Mouse (Mus musculus): Measurements from ENCODE around the gene Nos3. TPM values are rescaled to one million over a fixed set of nuclear protein-coding genes. Genes with fewer than 3 reads are reported as not detected.

Nos3 gene
- total and polyA plus RNA-seq, 3 experiments = 0.30 to 0.36 (median 0.31) TPM

- TF ChIP-seq ELF1 (IDR thresholded peaks at IDR 0.05; ENCODE audit: low read depth, low read length) = no peak
- no peak for TF ChIP-seq EP300 (IDR thresholded peaks at IDR 0.05; ENCODE audit: low read length)
- Histone ChIP-seq H3K27me3 (replicated peaks) (peaks cover 96% of the 10 kb centered on the region), H3K9ac (ENCODE audit: insufficient read depth, low read depth) (no peak overlapping the region), H3K9me3 (replicated peaks; ENCODE audit: low read length) (no peaks in the 10 kb centered on the region), H3K4me2 (ENCODE audit: insufficient read depth, low read depth, poor library complexity, severe bottlenecking) (no peak overlapping the region), H3K4me1 (ENCODE audit: control insufficient read depth in 1 of 2, insufficient read depth in 2 of 2) (peaks cover 2 to 7% of the 10 kb centered on the region in 2 experiments; a peak in 2 of 4 replicates), H3K36me3 (replicated peaks in 1 of 2; ENCODE audit: control insufficient read depth in 1 of 2, insufficient read depth in 1 of 2, low read length in 1 of 2) (no peaks in the 10 kb centered on the region), H3K4me3 (replicated peaks in 1 of 3; ENCODE audit: low read depth in 2 of 3, low read length in 2 of 3, poor library complexity in 1 of 3) (no peak overlapping the region), H3K27ac (ENCODE audit: insufficient read depth, low read depth) (no peak overlapping the region), H3K79me2 (replicated peaks; ENCODE audit: control insufficient read depth, extremely low read depth, insufficient read depth, poor library complexity, severe bottlenecking) (no peaks in the 10 kb centered on the region)
- DNase-seq (ENCODE audit: extremely low read depth) = no peak
- in situ Hi-C loops (cut with MboI; ENCODE audit: low pct_ligation_motif_present, low pct_unique_long_range_greater_than_20kb, low sequenced_read_pairs) (no loop called here), dilution Hi-C loops (cut with MboI; ENCODE audit: extremely low pct_ligation_motif_present, extremely low pct_unique_long_range_greater_than_20kb, low sequenced_read_pairs) (no loop called here)
Measured at GRCm38 (mm10) chr5:24342205-24342963, 22.2 kb upstream of the Nos3 start.

- no peaks in the 10 kb centered on the region for H3K79me2 ChIP-seq (replicated peaks; ENCODE audit: control insufficient read depth, extremely low read depth, insufficient read depth, poor library complexity, severe bottlenecking)
- H3K36me3 ChIP-seq (replicated peaks in 1 of 2; ENCODE audit: control insufficient read depth in 1 of 2, insufficient read depth in 1 of 2, low read length in 1 of 2) = no peaks in the 10 kb centered on the region
- no peak overlapping the region for H3K9ac ChIP-seq (ENCODE audit: insufficient read depth, low read depth)
- dilution Hi-C loops (cut with MboI; ENCODE audit: extremely low pct_ligation_motif_present, extremely low pct_unique_long_range_greater_than_20kb, low sequenced_read_pairs) = no loop called here
- DNase-seq (ENCODE audit: extremely low read depth) = no peak
- no peak for TF ChIP-seq PAX5 (IDR thresholded peaks at IDR 0.05; ENCODE audit: low read length)
- no peak overlapping the region for H3K4me3 ChIP-seq (replicated peaks in 1 of 3; ENCODE audit: low read depth in 2 of 3, low read length in 2 of 3, poor library complexity in 1 of 3)
- H3K9me3 ChIP-seq (replicated peaks; ENCODE audit: low read length) = no peaks in the 10 kb centered on the region
- in situ Hi-C loops (cut with MboI; ENCODE audit: low pct_ligation_motif_present, low pct_unique_long_range_greater_than_20kb, low sequenced_read_pairs) = no loop called here
- H3K27ac ChIP-seq (ENCODE audit: insufficient read depth, low read depth) = no peak overlapping the region
- peaks cover 2 to 12% of the 10 kb centered on the region in 2 experiments; a peak in 3 of 4 replicates for H3K4me1 ChIP-seq (ENCODE audit: control insufficient read depth in 1 of 2, insufficient read depth in 2 of 2)
- H3K27me3 ChIP-seq (replicated peaks) = peaks cover 96% of the 10 kb centered on the region
- no peak overlapping the region for H3K4me2 ChIP-seq (ENCODE audit: insufficient read depth, low read depth, poor library complexity, severe bottlenecking)
Measured at GRCm38 (mm10) chr5:24342966-24343365, 21.6 kb upstream of the Nos3 start.

GRCm38 (mm10) chr5:24343379-24343778, 21.2 kb upstream of the Nos3 start:
- H3K4me2 ChIP-seq (ENCODE audit: insufficient read depth, low read depth, poor library complexity, severe bottlenecking) = no peak overlapping the region
- H3K9me3 ChIP-seq (replicated peaks; ENCODE audit: low read length) = no peaks in the 10 kb centered on the region
- H3K36me3 ChIP-seq (replicated peaks in 1 of 2; ENCODE audit: control insufficient read depth in 1 of 2, insufficient read depth in 1 of 2, low read length in 1 of 2) = no peaks in the 10 kb centered on the region
- TF ChIP-seq CHD2 (IDR thresholded peaks at IDR 0.05; ENCODE audit: low read length) (no peak), ZKSCAN1 (IDR thresholded peaks at IDR 0.05; ENCODE audit: borderline replicate concordance, low read depth, low read length) (no peak), CHD1 (IDR thresholded peaks at IDR 0.05; ENCODE audit: low read depth, low read length) (no peak), BHLHE40 (IDR thresholded peaks at IDR 0.05; ENCODE audit: low read depth, low read length) (no peak), MAZ (IDR thresholded peaks at IDR 0.05; ENCODE audit: low read depth, low read length) (no peak), POLR2A (IDR thresholded peaks at IDR 0.05; ENCODE audit: low read depth, low read length) (no peak), MEF2A (IDR thresholded peaks at IDR 0.05; ENCODE audit: borderline replicate concordance, low read depth, low read length) (no peak), MAX (IDR thresholded peaks at IDR 0.05; ENCODE audit: low read length) (no peak), GABPA (IDR thresholded peaks at IDR 0.05; ENCODE audit: insufficient replicate concordance, low read depth, low read length) (no peak), ELF1 (IDR thresholded peaks at IDR 0.05; ENCODE audit: low read depth, low read length) (no peak), SIN3A (IDR thresholded peaks at IDR 0.05; ENCODE audit: low read length) (no peak)
- H3K27ac ChIP-seq (ENCODE audit: insufficient read depth, low read depth) = no peak overlapping the region
- no peak overlapping the region for H3K4me3 ChIP-seq (replicated peaks in 1 of 3; ENCODE audit: low read depth in 2 of 3, low read length in 2 of 3, poor library complexity in 1 of 3)
- no peak overlapping the region for H3K9ac ChIP-seq (ENCODE audit: insufficient read depth, low read depth)
- dilution Hi-C loops (cut with MboI; ENCODE audit: extremely low pct_ligation_motif_present, extremely low pct_unique_long_range_greater_than_20kb, low sequenced_read_pairs) (no loop called here), in situ Hi-C loops (cut with MboI; ENCODE audit: low pct_ligation_motif_present, low pct_unique_long_range_greater_than_20kb, low sequenced_read_pairs) (no loop called here)
- no peak for DNase-seq (ENCODE audit: extremely low read depth)
- peaks cover 97% of the 10 kb centered on the region for H3K27me3 ChIP-seq (replicated peaks)
- peaks cover 6 to 13% of the 10 kb centered on the region in 2 experiments for H3K4me1 ChIP-seq (ENCODE audit: control insufficient read depth in 1 of 2, insufficient read depth in 2 of 2)
- no peaks in the 10 kb centered on the region for H3K79me2 ChIP-seq (replicated peaks; ENCODE audit: control insufficient read depth, extremely low read depth, insufficient read depth, poor library complexity, severe bottlenecking)

Measured in CH12.LX (cell line).